Mouse (Mus musculus) v-Abl transformed pro-B cells (cell line): ENCODE measurements around the gene Rapgef5.

Source experiments
- in situ Hi-C, 2 experiments: fragments of 400-800 bp; cut with MboI; formaldehyde crosslinking; loops; one replicate each; pipeline ENCODE4 v1.15.1; 2025; ENCODE audit not compliant: unreplicated experiment in 2 of 2

Rapgef5 gene

DNA sequence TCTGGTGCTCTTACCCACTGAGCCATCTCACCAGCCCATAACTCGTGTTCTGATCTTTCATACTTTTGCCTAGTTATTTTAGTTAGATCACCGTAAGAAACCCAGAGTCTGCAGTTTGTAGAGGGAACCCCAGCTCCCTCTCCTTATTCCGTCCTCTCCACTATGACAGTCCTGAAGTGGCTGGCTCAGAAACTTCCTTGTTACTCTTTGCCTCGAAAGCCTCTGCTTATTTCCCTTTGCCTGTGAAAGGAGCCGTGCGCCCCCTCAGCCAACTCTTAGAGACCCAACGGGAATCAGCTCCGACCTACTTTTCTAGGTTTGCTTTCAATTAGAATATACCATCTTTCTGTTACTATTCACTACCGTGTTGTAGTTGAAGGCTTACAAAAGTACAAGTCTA lies 186.6 kb downstream of the Rapgef5 start:
- in situ Hi-C loops: no loop called here

DNA sequence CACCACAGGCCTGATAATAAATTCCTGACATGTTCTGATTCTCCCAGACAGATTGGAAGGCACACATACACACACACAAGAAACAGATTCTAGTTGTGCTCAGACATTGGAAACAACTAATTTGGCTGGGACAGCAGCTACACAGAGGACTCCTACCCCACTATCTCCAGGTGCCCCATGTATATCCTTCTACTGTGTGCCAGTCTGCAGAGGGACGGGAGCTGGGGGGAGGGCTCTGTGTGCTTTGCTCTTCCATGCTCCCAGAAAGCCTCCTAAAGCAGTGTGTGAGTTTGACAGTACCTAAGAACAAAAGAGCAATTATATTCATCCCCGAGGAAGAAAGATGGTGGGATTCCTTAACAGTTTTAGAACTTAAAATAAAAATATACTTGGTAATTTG lies 187.1 kb downstream of the Rapgef5 start:
- in situ Hi-C loops: no loop called here

DNA sequence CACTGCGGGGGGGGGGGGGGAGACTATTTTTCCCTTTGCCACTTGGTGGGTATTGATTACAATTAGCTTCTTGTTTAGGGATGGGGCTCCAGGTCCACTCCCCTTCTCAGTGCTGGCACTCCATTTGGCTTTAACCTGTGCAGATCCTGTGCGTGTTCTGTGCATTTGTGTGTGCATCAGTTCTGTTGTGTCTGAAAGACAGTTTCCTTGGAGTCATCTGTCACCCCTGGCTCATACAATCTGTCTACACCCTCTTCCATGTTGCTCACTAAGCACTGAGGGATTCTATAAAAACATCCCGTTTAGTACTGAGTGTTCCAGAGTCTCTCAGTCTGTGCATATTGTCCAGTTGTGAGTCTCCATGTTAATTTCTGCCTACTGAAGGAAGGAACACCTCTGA lies 189.0 kb downstream of the Rapgef5 start:
- in situ Hi-C loops: no loop called here

DNA sequence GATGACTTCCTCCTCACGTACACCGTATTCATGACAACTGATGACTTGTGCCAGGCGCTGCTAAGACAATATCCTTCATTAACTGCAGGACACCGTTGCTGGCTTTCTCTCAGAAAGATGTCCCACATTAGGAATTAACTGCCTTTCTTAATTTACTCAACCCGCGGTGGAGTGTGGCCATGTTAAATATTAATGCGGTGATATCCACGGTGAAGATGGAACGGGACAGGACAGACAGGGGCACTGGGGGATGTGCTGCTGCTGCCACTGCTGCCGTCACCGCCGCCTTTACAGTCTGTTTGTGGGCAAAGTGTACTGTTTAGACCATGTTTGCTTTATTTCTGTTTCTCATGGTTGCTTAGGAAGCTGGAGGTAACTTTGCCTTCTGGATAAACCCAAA lies 193.0 kb downstream of the Rapgef5 start:
- in situ Hi-C loops: no loop called here

DNA sequence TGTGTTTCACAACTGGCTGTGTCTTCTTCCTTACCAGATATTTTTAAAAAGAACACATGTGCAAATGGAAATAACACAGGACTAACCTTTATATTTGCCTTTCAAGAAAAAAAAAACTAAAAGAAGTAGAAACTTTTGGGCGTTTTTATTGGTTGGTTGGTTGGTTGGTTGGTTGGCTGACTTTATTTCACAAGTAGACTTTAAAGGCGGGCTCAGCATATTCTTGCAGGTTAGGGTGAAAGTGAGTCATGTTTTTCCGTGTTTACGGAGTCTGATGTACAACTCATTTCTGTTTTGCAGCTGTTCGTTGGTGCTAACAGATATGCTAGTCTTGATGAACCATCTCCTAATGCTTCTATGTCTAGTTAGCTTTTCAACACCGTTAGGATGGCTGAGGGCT lies 196.2 kb downstream of the Rapgef5 start:
- in situ Hi-C loops: no loop called here

DNA sequence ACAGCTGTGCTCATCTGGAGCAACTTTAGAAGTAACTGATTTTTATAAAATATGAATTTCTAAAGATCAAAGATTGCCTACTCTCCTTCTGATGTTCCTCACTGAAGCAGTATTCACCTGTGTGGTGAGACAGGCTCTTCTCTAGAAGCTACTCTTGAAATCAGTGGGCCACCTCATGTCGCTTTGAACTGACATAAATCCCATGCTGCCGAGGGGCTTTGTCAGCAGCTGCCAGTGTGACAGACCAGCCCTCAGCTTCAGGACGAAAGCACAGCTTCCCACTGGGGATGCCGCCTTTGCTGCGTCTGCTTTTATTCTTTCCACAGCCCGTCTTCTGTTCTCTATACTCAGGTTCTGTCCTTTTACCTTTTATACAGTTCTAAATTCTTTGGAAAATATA lies 197.3 kb downstream of the Rapgef5 start:
- in situ Hi-C loops: no loop called here

DNA sequence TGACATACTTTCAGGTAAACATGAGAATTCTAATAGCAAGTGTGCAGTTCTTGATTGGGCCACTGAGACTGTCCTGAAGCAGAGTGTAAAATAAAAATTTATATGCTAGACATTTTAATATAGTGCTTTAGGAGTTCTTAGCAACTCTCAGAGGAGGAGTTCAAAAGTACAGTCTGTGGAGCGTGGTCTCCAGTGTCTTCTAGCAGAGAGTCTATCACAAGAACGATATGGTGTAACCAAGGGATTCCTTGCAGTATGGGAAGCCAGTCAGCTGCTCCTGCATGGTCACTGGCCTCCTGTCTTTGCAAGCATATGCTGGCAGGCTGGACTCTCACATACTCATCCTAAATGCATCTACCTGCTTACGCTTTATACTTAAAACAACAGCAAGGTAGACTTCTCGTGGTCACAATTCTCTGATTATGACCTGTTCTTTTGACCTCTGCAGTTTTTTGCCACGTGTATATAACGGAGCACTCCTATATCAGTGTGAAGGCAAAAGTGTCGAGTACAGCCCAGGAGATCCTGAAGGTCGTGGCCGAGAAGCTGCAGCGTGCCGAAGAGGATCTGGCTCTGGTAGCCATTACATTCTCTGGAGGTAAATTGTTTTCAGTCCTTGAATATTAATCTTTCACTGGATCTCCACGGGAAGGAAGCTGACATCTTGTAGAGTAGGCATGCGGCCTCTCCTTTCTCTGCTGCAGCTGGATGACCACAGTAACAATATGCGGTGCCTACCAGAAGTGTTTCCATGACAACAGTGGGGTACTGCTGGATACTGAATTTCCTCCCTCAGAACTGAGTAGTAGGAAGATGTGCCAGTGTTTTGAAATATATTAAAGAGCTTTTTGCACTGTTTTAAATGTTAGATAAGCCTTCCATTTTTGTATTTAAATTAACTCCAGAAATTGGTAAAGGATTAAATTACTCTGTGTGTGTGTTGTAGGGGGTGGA lies 204.8 kb downstream of the Rapgef5 start:
- in situ Hi-C loops: no loop called here

DNA sequence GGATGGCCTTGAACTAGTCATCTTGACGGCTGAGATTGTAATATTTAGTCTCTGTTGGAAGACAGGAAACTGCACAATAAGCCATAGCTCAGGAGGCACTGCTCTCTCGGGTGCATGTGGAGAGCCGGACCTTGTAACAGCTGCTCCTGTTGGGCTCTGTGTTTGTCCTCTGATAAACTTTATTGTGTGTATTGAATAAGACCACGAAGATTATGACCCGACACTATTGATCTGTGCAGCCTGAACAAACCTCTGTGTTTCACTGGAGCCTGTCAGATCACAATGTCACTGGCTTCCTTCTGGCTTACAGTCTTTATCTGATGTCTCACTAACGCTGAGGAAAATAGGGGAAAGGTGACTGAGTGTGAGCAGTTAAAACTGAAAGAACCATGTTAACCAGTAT lies 205.5 kb downstream of the Rapgef5 start:
- in situ Hi-C loops: no loop called here

DNA sequence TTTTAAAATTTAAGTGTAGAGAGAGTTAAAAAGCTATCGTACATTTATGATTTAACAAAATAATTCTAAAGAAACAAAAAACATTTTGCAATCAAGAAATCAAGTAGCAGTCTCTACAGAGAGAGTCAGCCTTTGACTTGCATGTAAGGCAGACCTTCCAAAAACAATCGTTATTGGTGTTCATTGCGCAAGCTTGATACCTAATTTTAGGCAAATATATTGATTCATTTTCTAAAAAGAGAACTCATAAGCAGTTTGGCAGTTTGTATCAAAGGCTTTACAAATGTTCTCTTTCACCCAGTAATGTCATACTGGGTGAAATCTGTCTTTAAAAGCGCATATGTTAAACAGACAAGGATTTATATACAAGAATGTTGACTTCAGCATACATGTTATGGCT lies 208.7 kb downstream of the Rapgef5 start:
- in situ Hi-C loops: no loop called here

DNA sequence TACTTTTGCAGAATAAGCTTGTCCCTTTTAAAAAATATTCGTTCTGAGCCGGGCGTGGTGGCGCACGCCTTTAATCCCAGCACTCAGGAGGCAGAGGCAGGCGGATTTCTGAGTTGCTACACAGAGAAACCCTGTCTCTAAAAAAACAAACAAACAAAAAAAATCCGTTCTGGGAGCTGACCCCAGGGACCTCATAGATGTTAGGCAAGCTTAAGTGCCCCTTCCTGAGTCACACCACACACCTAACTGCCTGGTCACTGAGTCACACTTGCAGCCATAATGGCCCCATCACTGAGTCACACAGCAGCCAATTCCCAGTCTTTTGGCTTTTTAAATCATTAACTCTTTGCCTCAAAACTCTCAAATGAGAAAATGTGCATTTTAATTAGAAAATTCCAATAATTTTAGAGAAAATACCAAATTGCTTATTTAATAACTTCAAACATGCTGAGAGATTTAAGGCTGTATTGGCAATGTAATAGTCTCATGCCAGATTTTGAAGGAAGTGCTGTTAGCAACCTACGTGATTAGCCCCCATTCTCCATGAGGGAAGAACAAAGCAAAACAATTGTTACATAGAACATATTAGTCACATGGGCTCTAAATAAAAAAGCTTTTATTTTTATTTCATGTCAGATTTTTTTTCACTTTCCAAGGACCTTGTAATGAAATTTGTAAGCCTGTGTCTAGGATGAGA lies 211.3 kb downstream of the Rapgef5 start:
- in situ Hi-C loops: no loop called here

DNA sequence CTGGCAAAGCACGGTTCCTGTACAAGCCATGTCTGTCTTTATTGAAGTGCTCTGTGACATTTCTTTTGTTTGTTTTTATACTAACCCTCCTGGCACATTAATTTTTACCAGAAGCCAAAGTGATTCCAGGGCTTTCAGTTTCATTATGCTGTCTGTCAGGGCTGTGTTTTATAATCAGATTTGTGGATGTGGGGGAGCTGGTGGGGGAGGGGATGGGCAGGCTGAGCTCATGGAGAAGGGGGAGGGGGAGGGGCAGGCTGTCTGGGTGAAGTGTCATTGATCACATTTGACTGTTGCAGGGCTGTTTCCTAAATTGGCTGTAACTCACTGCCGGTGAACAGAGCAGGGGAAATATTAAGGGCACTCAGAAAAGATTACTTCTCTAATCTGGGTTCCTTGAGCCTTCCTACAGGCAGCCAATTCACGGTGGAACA lies 211.9 kb downstream of the Rapgef5 start:
- in situ Hi-C loops: no loop called here

DNA sequence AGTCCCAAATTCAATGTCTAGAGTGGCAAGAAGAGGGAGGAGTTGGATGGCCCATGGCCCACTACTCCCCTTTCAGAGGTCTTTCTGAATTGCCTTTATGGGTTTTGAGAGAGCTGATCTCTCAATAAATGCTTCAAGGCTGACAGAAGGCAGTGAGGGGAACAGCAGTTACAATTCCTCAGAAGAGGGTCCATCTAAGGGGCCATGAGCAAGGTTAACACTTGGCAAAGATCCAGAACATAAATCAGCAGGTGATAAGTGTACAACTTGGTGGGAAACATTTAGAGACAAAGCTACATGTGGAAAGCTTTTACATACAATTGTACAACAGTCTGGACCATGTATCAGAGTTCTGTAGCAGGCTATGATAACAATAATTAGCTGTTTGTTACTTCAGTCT lies 217.3 kb downstream of the Rapgef5 start:
- in situ Hi-C loops: no loop called here

DNA sequence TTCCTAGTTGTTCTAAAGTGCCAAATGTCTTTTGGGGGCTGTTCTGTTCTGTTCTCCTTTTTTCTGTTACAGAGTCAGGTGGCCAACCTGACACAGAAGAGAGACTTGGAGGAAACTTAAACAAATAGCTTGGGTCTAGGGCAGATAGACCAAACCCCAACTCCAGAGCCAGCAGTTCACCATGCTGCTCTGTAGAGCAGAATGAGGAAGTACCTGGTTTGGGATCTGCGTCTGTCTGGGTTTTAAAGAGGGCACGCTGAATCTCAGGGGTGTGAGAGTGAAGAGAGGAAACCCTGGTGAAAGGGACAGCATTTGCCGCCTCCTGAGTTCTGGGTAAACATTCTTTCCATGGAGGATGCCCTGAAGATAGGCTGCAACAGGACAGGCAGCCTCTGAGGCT lies 219.9 kb downstream of the Rapgef5 start:
- in situ Hi-C loops: no loop called here

DNA sequence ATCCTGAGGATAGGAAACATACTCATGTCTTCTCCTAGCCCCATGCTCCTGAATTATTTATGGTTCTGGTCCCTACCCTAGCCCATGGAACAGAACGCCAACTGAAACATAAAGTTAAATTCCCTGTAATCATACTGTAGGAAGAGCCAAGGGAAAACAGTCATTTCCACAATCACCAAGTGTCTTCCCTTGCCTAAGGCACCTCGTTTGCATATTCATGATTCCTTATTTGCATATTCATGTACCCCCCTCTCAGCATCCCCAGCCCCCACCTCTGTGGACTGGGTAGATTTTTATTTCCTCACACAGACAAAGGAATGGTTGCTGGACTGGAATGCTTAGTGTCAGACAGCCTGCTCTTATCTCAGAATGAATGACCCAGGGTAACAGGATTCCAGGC lies 220.6 kb downstream of the Rapgef5 start:
- in situ Hi-C loops: no loop called here

DNA sequence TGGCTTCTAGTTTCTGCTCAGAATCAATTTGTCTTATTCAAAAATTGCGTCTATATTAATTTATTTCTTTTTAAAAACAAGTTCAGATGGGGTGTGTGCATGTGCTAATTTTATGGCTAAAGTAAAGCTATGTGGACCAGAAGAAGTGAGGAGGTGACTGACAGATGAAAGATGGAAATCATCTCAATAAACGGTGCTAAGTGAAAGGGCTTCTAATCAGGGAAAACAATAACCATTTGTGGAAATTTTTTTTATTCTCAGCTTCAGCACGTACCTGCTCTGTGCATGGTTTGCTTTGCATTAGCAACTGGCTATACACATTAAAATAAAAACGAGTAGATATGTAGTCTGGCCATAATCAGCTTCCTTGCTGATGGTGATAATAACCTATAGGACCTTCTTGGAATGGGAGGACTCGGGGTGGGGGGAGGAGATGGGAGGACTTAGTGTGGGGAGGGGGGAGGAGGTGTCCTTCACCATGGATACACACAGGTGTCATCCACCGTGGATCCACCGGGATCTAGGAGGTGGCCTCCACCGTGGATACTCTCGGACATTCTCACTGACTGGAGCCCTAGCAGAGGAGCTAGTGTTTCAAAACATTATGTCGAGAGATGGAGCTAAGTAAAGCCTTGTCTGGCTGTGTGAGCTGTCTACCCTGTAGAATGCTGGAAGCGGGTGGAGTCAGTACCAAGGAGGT lies 221.2 kb downstream of the Rapgef5 start:
- in situ Hi-C loops: no loop called here

DNA sequence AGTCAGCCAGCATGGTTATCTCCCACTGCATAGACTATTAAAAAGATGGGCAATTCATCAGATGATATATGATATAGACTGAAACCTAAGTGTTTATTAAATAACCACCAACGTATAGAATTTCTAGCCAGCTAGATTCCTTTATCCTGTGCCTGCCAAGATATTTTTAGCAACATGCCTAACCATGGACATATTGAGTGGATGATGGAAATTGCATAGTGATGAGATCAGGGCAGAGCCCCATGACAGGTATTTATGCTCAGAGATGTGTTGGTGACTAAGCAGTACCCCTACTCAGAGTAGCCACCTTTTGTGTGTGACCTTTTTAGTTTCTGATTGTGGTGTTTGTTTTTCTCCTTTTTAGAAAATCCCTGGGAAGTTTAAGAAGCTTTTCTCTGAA lies 226.2 kb downstream of the Rapgef5 start:
- in situ Hi-C loops: no loop called here

DNA sequence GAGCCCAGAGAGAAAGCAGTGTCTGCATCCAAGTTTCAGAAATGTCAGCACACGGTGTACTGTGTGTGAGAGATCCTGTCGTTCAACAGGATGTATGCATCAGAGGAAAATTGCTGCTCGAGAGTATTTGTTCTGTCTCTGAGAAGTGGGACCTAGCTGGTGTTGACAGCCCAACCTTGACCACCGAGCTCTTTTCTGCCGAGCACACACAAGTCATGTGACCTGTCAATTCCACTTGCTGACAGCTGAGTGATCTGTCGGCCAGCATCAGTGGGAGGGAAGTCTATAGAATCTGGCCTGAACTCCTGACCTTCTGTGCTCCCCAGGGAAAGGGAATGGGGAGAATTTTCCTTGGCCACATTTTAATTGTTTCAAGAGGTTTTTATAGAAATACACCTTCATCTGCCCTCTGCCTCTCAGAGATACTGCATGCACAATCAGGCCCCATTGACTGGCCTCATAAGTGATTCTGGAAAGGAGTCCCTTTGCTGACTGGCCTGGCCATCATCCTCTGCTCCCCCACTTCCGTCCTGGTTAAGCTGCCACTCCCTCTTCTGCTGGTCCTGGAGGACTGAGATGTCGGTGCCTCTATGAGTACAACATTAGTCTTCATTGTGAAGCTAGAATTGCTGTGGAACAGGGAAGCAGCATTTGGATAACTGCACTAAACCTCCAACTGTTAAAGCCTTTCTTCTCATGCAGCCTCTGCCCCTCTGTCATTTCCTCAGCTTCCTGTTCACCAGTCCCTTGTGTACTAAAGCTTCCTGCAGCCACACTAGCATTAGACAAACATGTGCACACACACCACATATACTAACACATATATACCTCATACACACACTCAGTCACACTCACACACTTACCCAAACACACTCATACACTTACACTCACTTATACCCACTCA lies 228.6 kb downstream of the Rapgef5 start:
- in situ Hi-C loops: no loop called here

DNA sequence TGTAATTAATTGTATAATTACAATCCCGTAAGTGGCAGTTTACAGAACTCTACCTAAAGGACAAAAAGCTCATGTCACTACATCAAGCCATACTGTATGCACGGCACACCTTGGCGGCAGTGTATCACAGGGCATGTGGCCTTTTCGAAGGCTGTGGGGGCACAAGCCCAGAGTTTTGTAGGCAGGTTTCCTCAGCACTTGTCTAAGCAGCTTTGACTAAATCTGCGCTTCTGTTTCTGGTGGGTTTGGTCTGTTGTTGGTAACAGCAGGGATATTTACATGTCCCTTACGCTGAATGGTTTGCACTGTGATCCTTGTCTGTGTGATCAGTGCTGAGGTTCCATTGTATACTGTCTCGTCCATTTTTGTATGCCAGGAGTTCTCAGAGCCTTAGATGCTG lies 230.3 kb downstream of the Rapgef5 start:
- in situ Hi-C loops: no loop called here

DNA sequence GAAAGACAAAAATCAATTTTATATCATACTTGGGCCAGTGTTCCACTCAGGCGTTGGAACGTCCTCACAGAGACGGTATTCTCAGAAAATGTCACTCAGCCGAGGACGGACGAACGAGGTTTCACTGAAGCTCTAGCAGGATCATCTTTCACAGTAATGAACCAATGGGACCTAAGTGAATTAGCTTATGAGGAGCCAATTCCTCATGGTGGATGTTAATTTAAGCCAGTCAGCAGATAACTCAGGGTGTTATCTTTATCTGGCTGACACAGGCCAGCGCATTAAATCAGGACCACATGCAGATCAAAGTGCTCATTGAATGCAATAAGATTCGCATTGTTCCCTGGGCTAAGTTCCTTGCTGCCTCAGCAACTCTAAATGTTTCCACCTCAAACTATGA lies 234.8 kb downstream of the Rapgef5 start:
- in situ Hi-C loops: loop anchor here in 1 of 2 experiments (25.0 kb wide), 1 partner anchor 1114 kb away; no protein-coding TSS in a partner anchor
